Mouse (Mus musculus): ENCODE measurements at regions not wholly inside any gene's neighbourhood (a gene's known extent, or its start where the extent isn't known, plus 50 kb on each side); places are given as distances from the start of the nearest gene placed in this dataset.
"Not testable (repeated sequence)": the region's sequence is repeated elsewhere in the genome, so short reads cannot be mapped to it uniquely, and the experiment has no call there.

- no peak for DNase-seq
Measured at GRCm38 (mm10) chr7:138758386-138758785, 87.5 kb upstream of the Ppp2r2d start.

DNA sequence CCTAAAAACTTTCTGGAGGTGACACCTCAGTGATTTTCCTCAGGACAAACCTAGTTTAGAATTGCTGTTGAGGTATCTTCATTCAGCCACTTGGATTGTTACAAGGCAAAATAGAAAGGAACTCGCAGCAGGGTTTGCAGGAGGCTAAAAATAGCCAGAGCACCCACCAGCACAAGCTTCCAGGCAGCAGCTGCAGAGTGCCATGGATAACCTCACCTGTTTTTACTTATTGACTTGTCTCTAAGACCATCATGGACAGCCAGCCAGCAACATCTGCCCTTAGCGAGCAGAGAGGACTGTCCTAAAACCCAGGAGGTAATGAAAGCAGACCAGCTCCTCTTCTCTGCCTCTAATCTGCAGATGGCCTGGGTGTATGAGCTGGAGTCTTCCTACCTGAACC is 97.4 kb upstream of the Ppp2r2d start:
- no peak for DNase-seq

DNA sequence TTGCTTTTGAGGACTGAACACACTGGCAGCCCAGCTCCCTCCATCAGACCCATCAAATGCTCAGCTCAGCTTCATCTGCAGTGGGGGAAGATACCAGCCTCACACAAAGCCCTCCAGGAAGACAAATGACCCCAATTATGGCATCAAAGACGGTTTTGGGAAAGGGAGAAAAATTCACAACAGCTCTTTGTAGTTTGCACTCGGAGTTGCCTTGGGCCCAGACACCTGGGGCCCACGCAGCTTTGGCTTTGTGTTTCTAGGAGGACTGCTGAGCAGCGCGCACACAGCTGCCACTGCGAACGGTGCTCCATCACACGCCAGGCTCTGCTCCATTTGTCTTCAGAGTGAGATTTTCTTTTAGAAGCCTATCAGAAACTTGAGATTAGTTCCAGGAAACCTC is 99.3 kb upstream of the Ppp2r2d start:
- DNase-seq, result no peak

- no peak for DNase-seq
Measured at GRCm38 (mm10) chr7:138742516-138742845, 103.4 kb upstream of the Ppp2r2d start.

DNA sequence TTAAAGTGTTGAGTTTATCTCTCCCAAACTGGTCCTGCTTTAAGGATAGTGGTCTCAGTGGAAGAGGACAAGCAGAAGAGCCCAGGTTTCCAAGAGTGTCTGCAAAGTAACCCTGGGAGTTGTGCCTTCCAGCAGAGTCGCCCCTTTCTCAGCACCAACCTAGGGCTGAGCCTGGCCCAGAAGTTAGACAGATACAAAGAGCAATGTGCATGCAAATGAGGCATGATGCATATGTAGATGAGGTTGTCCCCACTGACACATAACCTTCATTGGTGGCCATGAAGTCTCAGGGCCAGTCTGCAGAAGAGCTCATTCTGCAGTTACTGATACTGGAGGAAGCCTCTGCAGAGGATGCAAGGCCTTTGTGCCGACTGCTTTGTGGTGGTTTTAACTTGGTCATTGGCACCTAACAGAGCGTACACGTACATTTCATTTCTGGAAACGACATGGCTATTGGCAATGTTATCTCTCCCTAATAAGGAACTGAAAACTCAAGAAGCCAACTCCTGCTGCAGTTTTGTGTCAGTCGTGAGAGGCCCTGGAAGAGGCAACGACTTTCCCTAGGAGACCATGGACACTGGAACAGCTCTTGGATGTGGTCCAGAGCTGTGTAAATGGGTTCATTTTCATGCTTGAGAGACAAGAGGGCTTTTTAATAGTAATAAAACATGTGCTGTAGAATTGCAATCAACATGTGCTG is 103.9 kb upstream of the Ppp2r2d start:
- DNase-seq, result no peak

DNA sequence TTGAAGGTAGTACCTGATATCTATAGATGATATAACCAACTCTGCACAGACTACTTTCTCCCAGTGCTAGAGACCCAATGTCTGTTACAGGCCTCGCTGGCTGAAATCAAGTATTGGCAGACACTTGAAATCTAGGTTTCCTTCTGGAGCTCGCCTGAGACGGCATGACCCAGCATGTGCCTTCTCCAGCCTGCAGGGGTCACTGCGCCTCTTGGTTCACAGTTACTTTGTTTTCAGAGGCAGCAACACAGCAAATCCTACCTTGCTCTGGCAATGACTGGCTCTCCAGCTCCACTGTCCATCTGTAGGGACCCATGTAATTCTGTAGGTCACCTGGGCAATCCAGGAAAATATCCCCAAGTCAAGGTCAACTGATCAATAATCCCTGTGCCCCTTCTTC is 111.6 kb upstream of the Ppp2r2d start:
- peak; percentile 21 to 41 for DNase-seq

DNA sequence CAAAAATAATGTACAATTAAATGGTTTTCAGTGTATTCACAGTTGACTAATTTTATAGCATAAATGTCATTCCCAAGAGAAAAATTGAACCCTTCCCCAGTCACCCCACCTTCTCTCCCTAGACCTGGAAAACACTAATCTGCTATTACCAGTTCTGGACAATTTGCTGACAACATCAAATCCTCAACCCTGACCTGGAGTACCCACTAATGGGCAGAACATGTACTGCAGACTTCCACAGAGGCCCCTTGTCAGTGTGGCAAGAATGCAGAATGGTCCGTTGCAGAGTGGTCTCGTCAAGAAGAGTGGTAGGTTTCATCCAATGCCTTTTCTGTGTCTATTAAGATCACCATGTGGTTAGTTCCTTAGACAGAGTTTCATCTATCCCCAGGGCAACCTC is 121.0 kb upstream of the Ppp2r2d start:
- DNase-seq, result no peak

GRCm38 (mm10) chr7:138719608-138720007 is 126.3 kb upstream of the Ppp2r2d start:
- no peak for DNase-seq

GRCm38 (mm10) chr7:138719115-138719514 is 126.8 kb upstream of the Ppp2r2d start:
- DNase-seq, result no peak

DNA sequence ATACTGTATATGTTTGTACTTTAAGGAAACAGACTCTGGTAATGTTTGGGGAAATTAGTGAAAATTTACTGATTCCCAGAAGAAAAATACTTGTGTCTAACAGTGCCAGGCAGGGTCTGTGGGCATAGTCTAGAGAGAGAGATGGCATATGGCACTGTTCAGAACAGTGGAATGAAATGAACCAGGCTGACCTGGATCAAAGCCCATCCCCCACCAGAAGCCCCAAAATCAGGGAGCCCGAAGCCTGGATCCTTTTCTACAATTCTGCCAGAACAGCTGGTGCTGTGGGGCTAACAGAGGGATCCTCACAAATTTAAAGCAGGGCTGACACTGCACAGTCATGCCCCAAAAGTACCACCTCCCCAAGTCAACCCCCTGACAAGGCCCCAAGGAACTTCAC is 131.1 kb upstream of the Ppp2r2d start:
- DNase-seq, result no peak

DNA sequence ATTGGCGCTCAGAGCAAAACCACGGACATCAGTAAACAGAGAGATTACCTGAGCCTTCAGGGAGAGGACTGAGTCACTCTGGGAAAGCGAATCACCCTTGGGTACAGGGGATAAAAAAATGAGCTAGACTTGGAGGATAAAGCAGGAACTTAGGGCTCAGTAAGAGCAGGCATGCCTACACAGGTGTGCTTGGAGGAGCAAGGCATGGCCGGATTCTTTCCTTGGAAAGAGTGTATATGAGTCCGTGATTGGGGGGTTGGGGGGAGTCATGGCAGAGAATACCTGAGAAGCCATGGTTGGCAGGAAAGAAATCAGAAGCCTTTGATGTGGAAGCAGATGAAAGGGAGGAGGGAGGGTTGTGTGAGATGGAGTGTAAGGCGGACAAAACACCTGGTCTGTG is 137.5 kb upstream of the Ppp2r2d start:
- DNase-seq, result no peak

- not testable (repeated sequence) for DNase-seq
Measured at GRCm38 (mm10) chr7:138699599-138699998, 146.3 kb upstream of the Ppp2r2d start.

GRCm38 (mm10) chr7:138682161-138682560 is 163.7 kb upstream of the Ppp2r2d start:
- DNase-seq, result no peak

DNA sequence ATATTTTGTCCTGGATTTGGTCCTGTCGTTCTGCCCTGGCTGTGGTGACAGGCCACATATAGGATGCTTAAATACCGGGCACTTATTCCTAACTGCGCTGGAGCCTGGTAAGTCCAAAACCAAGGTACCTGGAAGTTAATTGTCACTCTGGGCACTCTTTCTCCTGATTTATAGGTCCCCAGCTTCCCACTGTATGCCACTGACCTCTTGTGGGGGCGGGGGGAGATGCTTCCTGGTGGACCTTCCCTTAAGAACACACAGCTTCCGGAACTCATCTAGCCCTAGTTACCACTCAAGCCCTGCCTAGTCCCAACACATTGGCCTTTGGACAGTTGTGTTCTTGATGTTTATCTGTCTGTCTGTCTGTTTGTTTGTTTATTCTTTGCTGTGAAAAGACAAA is 165.3 kb upstream of the Ppp2r2d start:
- no peak for DNase-seq

GRCm38 (mm10) chr7:138679575-138679974 is 166.3 kb upstream of the Ppp2r2d start:
- DNase-seq, result no peak

- DNase-seq, result no peak
Measured at GRCm38 (mm10) chr7:138672959-138673358, 172.9 kb upstream of the Ppp2r2d start.

GRCm38 (mm10) chr7:138668337-138668736 is 177.5 kb upstream of the Ppp2r2d start:
- DNase-seq, result peak in 1 of 2 experiments; percentile 16

DNA sequence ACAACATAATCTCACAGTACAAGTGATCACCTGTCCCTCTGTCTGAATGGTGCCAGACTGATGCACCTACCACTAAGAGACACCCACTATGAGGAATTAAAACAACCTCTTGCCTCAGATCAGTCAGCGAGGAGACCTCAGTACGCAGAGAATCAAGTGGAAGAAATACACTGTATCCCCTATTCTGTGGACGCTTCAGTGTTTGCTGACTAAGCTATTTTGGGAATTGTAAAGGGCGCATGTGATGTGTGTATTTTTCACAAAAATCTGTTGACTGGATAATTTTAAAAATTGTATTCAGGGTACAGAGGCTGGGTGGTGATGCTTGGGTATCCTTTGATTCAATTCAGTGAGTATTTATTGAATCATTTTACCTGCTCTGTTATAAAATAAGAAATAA is 185.8 kb upstream of the Ppp2r2d start:
- no peak for DNase-seq

DNA sequence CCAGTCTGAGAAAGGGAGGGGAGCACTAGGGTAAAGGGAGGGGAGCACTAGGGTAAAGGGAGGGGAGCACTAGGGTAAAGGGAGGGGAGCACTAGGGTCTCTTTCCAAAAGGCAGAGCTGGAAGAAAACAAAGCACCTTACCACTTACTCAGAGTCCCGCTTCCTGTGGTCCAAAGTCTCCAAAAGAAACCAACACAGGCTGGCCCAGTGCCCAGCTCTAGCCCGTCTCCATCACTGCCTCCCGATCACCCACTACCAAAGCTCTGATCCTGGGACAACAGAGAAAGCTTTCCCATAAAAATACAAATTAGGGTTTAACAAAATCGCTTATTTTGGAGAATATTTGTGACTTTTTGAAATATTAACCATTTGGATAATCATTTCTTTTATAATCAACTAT is 188.4 kb upstream of the Ppp2r2d start:
- no peak for DNase-seq

GRCm38 (mm10) chr7:138657076-138657475 is 188.8 kb upstream of the Ppp2r2d start:
- DNase-seq, result no peak

DNA sequence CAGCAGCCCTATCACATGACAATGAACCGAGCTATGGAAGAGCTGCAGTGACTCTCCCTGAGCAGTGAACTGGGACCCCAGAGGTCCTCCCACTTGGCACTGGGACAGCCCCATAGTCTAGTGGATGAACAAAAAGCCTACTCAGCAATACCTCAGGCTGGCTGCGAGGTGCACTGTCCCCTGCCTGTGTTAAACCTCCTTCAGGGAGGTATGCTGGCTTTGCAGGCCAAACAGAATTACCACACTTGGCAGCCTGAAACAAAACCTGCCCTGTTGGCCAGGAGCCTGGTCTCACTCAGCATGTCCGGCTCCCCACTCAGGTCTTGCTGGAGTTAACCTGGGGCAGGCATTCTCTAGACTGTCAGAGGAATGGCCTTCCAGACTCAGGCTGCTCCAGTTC is 189.9 kb upstream of the Ppp2r2d start:
- DNase-seq, result no peak

- no peak for DNase-seq
Measured at GRCm38 (mm10) chr7:138650946-138651345, 194.9 kb upstream of the Ppp2r2d start.

DNA sequence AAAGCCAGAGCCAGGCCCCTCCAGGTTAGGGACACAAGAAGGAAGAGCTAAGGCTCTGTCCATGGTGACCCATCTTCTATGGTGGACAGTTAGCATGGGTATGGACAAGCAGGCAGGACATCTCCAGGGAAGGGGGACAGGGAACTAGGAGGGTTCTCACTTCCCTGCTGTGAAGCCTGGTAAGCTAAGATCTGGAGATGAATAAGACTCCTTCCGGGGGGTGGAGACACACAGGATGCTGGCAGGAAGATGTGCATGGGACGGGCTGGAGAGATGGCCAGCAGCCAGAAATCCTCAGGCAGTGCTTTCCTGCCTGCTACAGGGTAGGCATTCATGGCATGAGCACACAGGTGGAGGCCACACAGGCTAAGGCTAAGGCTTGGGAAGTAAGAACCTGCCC is 198.2 kb upstream of the Ppp2r2d start:
- DNase-seq, result no peak

GRCm38 (mm10) chr7:138640492-138641165 is 205.2 kb upstream of the Ppp2r2d start:
- DNase-seq, result no peak

DNA sequence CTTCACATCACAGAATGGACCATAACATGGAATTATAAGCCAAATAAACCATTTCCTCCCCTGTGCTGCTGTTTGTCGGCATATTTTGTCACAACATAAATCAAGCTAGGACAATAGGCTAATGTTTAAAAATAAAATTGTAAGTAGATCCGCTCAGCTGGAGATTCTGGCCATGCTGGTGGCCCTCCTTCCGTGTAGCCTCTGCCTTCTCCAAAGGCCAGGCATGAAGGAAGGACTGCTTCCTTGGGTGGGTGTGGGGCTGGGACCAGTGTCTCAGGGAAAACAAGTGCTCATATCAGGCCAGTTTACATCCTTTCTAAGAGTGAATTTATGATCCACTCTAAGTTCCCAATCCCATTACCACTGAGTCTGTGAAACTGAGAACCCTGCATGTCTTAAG is 206.3 kb upstream of the Ppp2r2d start:
- no peak for DNase-seq
